Mouse (Mus musculus) embryonic fibroblast, embryonic 13.5 days (primary cell): ENCODE measurements around the gene Tln2. TPM values are rescaled to one million over a fixed set of nuclear protein-coding genes. Genes with fewer than 3 reads are reported as not detected.

Experiments used
- H3K27ac ChIP-seq: 2 replicates; pipeline ENCODE4 v1.5.1; 2012; ENCODE audit warnings: low read length, control low read depth, inconsistent platforms; ENCODE audit not compliant: insufficient read depth
- H3K4me1 ChIP-seq: 2 replicates; pipeline ENCODE4 v1.6.1; 2011; ENCODE audit warnings: low read length; ENCODE audit not compliant: control insufficient read depth, insufficient read depth
- H3K4me3 ChIP-seq: 2 replicates; pipeline ENCODE4 v1.5.1; 2011; ENCODE audit warnings: mild to moderate bottlenecking, control low read depth, low read length; ENCODE audit not compliant: insufficient read depth
- CTCF ChIP-seq: IDR thresholded peaks from 2 replicates; pipeline ENCODE4 v1.5.1; 2011; ENCODE audit warnings: mild to moderate bottlenecking, control low read depth, low read length, moderate library complexity, borderline replicate concordance; ENCODE audit not compliant: insufficient read depth
- POLR2A ChIP-seq: IDR thresholded peaks from 2 replicates; pipeline ENCODE4 v1.6.1; 2011; ENCODE audit warnings: low read depth, mild to moderate bottlenecking, control low read depth, low read length, moderate library complexity
- polyA plus RNA-seq: library from polyadenylated mRNA; stranded (reverse); fragments of >200 nt; gene quantifications from 2 replicates; pipeline ENCODE4 v1.2.4, GENCODE M21; 2011; ENCODE audit warnings: low read depth; ENCODE audit not compliant: missing spikeins, insufficient read length

Gene Tln2
- polyA plus RNA-seq, 1 experiment: 33.4 TPM

DNA sequence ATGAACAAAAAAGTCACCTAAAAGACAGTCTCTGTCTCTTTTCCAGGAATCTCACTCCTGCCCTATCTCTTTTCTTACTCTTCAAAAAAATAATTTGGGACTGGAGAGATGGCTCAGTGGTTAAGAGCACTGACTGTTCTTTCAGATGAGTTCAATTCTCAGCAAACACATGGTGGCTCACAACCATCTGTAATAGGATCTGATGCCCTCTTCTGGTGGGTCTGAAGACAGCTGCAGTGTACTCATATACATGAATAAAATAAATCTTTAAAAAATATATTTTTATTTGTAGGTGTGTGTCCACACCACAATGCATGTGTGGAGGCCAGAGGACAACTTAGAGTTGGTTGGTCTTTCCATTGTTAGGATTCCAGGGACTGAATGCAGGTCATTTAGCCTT lies 286.1 kb downstream of the Tln2 start:
- no peak for TF ChIP-seq POLR2A
- TF ChIP-seq CTCF: no peak

DNA sequence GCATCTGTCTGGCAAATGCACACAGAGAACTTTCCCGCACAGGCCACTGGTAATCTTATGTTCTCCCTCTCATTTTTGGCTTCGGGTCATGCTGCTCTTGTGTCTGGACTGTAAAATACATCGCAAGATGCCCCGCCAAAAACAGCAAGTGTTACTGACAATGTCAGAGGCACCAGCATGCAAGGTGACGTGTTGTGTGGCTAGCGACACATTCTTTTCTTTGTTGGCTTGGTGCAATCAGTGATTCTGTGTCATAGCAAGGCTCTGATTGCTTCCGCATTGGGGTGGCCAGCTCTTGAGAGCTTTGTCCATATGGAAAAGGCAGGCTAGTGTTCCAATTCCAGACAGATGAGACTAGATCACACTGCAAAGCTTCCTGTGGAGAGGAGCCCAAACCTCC lies 288.8 kb downstream of the Tln2 start:
- Histone ChIP-seq H3K27ac (peak overlapping the region; percentile 81), H3K4me3 (no peak overlapping the region), H3K4me1 (peaks cover 13% of the 10 kb centered on the region)
- no peak for TF ChIP-seq POLR2A
- TF ChIP-seq CTCF: no peak

More for the DNA sequence above, 286.1 kb downstream of the Tln2 start:
- Histone ChIP-seq H3K27ac (no peak overlapping the region), H3K4me3 (no peak overlapping the region), H3K4me1 (peaks cover 9% of the 10 kb centered on the region; the same call in 1 of the 2 replicates)

DNA sequence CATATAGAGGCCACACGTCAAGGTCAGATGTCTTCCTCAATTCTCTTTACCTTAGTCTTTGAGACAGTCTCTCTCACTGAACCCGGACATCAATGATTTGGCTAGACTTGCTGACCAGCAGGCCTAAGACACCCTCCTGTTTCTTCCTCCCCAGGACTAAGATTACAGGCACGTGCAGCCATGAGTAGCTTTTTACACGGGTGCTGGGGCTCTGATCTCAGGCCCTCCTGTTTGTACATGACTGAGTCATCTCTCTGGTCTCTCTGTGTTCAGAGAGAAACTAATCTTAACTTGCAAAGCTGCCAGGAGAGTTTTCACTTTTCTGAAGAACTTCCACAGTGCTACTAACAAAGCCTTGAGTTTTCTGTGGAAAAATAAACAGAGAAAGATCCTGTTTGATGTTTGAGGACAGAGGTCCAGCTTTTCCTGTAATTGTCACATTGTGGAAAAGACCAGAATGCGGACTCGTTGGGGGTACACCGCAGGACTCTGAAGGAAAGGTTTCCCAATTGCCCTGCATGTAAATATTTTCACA lies 289.4 kb downstream of the Tln2 start:
- TF ChIP-seq CTCF (no peak), POLR2A (no peak)
- Histone ChIP-seq H3K4me1 (peaks cover 13% of the 10 kb centered on the region), H3K4me3 (no peak overlapping the region), H3K27ac (peak overlapping the region; percentile 81)

DNA sequence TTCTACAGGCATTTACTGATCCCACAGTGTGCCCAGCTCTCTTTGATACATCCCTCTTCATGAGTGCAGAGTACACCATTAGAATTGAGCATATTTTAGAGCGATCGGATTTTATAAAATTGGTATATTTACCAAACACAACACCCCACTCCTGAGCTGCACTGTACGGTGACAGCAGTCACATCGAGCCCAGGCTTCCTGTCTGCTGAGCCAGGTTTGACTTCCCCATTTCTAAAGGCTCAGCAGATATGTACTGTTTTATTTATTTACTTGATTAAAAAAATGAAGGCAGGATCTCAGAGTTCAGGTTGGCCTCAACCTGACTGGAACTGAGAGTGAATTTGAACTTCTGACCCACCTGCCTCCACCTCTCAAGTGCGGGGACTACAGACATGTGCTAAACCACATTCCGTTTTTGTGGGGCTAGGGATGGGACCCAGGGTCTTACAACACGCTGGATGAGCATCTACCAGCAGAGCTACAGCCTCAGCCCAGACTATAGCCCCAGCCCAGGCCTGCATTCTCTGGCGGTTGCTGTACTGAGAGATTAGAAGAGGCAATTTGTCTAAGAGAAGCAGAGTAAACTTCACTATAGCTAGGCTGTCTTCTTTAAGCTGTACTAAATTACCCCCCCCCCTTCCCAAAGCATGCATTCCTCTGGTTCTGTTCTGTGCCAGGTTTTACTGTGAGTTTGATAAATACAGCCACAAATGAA lies 292.1 kb downstream of the Tln2 start:
- no peak for TF ChIP-seq POLR2A
- no peak for TF ChIP-seq CTCF
- Histone ChIP-seq H3K4me3 (no peak overlapping the region), H3K4me1 (peaks cover 13% of the 10 kb centered on the region), H3K27ac (no peak overlapping the region)

DNA sequence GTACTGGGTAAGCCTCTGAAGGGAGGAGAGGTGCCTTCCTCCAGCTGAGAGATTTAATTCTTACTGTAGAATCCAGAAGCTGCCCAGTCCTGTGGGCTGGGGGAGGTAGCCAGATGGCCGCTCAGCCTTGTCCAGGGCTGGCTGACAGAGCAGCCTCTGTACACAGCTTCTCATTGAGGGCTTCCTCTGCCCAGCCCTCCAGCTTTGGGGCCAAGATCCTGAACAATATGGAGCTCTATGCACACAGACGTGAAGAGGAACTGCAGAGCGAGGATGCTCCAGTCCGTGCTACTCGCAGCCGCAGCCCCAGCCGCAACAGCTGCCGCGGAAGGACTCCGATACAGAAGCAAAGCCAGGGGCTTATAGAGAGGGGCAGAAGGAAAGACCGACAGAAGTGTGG lies 294.0 kb downstream of the Tln2 start:
- TF ChIP-seq CTCF: no peak
- TF ChIP-seq POLR2A: no peak
- H3K4me3 ChIP-seq: no peak overlapping the region
- peaks cover 5% of the 10 kb centered on the region for H3K4me1 ChIP-seq
- H3K27ac ChIP-seq: no peak overlapping the region

DNA sequence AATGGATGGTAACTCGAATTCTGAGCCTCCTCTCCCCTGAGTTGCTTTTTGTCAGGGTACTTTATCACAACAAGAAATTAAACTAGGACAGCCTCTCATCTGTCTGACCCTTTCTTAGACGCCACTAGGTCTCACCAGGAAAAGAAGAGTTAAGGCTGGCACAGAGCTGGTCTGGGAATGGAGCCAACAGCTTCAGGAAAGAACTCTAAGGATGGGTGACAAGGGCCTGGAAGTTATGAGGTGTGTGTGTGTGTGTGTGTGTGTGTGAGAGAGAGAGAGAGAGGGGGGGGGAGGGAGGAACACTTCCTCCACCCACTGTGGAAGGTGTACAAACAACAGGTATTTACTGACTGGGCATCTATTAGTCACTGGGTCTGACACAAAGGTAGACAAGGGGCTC lies 294.6 kb downstream of the Tln2 start:
- H3K4me1 ChIP-seq: peaks cover 5% of the 10 kb centered on the region
- TF ChIP-seq POLR2A: no peak
- no peak for TF ChIP-seq CTCF
- no peak overlapping the region for H3K4me3 ChIP-seq
- no peak overlapping the region for H3K27ac ChIP-seq

DNA sequence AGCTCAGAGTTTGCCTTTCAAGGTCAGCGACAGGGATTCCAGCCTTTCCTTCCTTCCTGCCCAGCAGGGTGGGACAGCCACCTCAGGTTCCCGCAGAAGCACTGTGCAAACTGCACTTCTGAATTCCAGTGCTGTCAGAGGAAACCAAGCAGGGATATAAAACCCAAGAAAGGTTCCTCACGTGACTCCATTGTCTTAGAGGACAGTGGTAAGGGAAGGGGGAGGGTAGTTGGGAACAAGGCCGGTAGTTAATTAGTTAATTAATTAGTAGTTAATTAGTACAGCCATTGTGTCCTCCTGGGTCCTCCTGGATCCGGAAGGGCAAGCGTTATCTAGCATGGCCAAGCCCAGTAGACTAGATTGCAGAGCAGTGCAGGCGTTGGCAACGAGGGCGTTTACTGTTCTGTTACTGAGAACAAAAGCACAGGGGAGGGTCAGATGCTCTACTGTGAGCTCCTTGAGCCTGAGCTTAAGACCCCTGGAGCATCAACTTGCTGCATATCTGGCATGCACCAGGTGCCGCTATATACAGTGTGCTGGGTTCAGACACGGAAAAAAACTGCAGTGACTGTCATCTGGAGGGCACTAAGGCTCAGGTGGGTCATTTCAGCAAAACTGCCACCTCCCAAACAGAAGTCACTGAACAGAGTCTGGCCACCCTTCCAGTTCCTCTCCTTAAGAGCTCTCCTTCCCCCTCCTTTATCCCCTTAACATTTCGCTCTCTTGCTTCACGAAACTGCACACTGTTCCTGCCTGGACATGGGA lies 298.5 kb downstream of the Tln2 start:
- no peak overlapping the region for H3K27ac ChIP-seq
- no peaks in the 10 kb centered on the region for H3K4me1 ChIP-seq
- no peak for TF ChIP-seq POLR2A
- TF ChIP-seq CTCF: no peak
- H3K4me3 ChIP-seq: no peak overlapping the region

DNA sequence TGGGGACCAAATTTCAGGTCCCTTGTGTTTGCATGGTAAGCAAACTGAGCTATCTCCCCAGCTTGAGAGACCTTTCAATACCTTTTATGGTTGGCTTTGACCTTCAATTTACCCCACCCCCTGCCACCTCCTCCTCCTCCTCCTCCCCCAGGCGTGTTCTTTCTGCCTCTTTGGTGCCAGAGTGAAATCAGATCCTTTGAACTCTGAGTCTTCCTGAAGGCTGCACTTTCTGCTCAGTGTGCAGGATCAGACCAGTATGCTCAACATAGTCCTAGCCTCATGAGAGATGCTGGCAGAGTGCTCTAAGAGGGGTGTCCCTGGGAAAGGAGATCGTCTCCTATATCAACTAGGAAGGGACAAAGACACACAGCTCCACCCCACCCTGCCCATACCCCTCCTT lies 309.4 kb downstream of the Tln2 start:
- Histone ChIP-seq H3K4me1 (no peaks in the 10 kb centered on the region), H3K4me3 (no peak overlapping the region), H3K27ac (no peak overlapping the region)
- TF ChIP-seq CTCF: no peak

DNA sequence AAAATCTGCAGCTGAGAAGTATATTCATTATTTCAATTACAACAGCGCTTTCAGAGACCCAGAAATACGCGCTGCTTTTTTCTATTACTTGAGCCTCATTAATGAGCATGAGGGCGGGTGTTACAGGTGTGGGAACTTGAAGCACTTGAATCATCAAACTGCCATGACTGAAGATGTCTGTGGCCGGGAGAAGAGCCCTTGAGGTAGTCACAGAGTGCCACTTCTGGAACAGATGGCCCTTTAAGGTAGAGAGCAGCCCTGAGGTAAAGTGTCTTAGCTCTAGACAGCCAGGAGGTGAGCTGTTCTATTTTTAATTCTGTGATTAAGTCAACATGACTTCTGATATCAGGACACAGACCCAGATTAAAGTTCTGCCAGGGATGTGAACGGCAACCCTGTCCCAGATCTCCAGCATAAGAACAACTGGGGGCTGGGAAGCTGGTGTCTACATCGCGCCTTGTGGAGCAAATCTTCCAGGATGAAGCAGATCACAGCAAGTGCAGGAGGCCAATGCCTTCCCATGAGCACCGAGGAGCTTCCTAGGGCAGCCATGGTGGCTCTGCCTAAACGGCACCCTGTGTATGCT lies 312.0 kb downstream of the Tln2 start:
- H3K4me3 ChIP-seq: no peak overlapping the region
- H3K4me1 ChIP-seq: no peaks in the 10 kb centered on the region
- H3K27ac ChIP-seq: no peak overlapping the region
- TF ChIP-seq POLR2A (no peak), CTCF (no peak)

DNA sequence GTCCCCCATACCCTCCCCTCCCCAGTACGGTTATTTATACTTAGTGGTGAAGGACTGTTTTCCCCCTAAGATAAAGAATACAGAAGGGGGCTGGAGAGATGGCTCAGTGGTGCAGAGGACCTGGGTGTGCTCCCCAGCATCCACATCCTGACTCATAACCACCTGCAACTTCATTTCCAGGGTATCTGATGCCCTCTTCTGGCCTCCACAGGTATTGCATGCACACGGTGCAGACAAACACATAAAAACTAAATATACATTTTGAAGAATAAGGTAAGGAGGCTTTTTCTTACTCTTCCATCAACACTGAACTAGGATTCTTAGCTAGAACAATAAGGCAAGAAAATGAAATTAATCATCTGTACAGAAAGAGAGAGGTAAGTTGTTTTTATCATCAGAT lies 314.2 kb downstream of the Tln2 start:
- Histone ChIP-seq H3K27ac (no peak overlapping the region), H3K4me3 (no peak overlapping the region), H3K4me1 (no peaks in the 10 kb centered on the region)
- TF ChIP-seq POLR2A (no peak), CTCF (no peak)
